In genomic region chr11:101131701-101132100, GRCm38 (mm10) we compare ENCODE assay signal across 8 mouse cellular contexts. TPM values are rescaled to one million over a fixed set of nuclear protein-coding genes. Genes with fewer than 3 reads are reported as not detected.
DNase-seq lines count a peak whose midpoint lies in the region; ATAC-seq and TF ChIP-seq lines count a peak whose summit lies in the region.

No protein-coding gene starts in this region.

- peak; percentile 68 for TF ChIP-seq CTCF in layer of hippocampus, adult 2 months (conservative IDR thresholded peaks at IDR 0.05)

- DNase-seq in cerebellum, adult 11-12 months, result peak; percentile 47
- DNase-seq in layer of hippocampus, adult 2 months (ENCODE audit: low spot score in 2 of 2), result no peak
- no peak for DNase-seq in layer of hippocampus, postnatal 25 days (ENCODE audit: extremely low spot score in 1 of 2, low spot score in 1 of 2)
- DNase-seq in ES-CJ7 (ENCODE audit: low read depth, low spot score), result peak; percentile 93
- DNase-seq in layer of hippocampus, adult 9-11 months, result no peak
- no peak for DNase-seq in ovary, postnatal 10 days (ENCODE audit: low spot score)

- no peak overlapping the region for H3K4me3 ChIP-seq in layer of hippocampus, adult 2 months

- H3K27ac ChIP-seq in layer of hippocampus, adult 2 months, result peak overlapping the region; percentile 65; the same call in 1 of the 2 replicates

- no peak for ATAC-seq in cerebellum, adult (ENCODE audit: insufficient number of reproducible peaks, low FRiP score, low TSS enrichment)
- ATAC-seq in erythroid progenitor cell, adult 5-6 weeks (replicated peaks; ENCODE audit: low FRiP score, poor library complexity, severe bottlenecking), result 0 out of 2 replicates have a peak, but pooled peaks have one; percentile 53

RNA-seq across cellular contexts. Expression of gene Tubg1, which starts 12.0 kb away (rescaled TPM):
- 10 to 100 TPM; 41.7 to 42.6 TPM for total RNA-seq in layer of hippocampus, adult 2 months (2021)
- total RNA-seq in layer of hippocampus, postnatal 25 days (2021), result 10 to 100 TPM; 44.4 to 52.3 TPM
- 29.3 and 38.2 TPM in 2 replicates for total RNA-seq in erythroid progenitor cell, adult 5-6 weeks (2015; ENCODE audit: low replicate concordance)
- 30.8 and 40.7 TPM in 2 replicates for total RNA-seq in erythroid progenitor cell, adult 5-6 weeks (2017; ENCODE audit: low replicate concordance)

RNA-seq across cellular contexts. Expression of gene Retreg3, which starts 12.0 kb away (rescaled TPM):
- 10 to 100 TPM; 55.0 to 56.6 TPM for total RNA-seq in layer of hippocampus, adult 2 months (2021)
- 10 to 100 TPM; 57.3 to 62.6 TPM for total RNA-seq in layer of hippocampus, postnatal 25 days (2021)
- 24.5 and 25.6 TPM in 2 replicates for total RNA-seq in erythroid progenitor cell, adult 5-6 weeks (2015; ENCODE audit: low replicate concordance)
- 38.7 and 57.9 TPM in 2 replicates for total RNA-seq in erythroid progenitor cell, adult 5-6 weeks (2017; ENCODE audit: low replicate concordance)

RNA-seq across cellular contexts. Expression of gene Tubg2, which starts 24.0 kb away (rescaled TPM):
- total RNA-seq in layer of hippocampus, adult 2 months (2021), result 10 to 100 TPM; 40.2 to 44.5 TPM
- 10 to 100 TPM; 44.9 to 47.8 TPM for total RNA-seq in layer of hippocampus, postnatal 25 days (2021)
- total RNA-seq in erythroid progenitor cell, adult 5-6 weeks (2015; ENCODE audit: low replicate concordance), result not detected in 2 replicates
- total RNA-seq in erythroid progenitor cell, adult 5-6 weeks (2017; ENCODE audit: low replicate concordance), result not detected in 2 replicates

RNA-seq across cellular contexts. Expression of gene Psmc3ip, which starts 36.5 kb away (rescaled TPM):
- total RNA-seq in layer of hippocampus, adult 2 months (2021), result 1 to 10 TPM; 4.4 to 4.7 TPM
- total RNA-seq in layer of hippocampus, postnatal 25 days (2021), result 1 to 10 TPM; 3.3 to 4.4 TPM
- 5.9 and 7.9 TPM in 2 replicates for total RNA-seq in erythroid progenitor cell, adult 5-6 weeks (2015; ENCODE audit: low replicate concordance)
- 13.2 and 29.0 TPM in 2 replicates for total RNA-seq in erythroid progenitor cell, adult 5-6 weeks (2017; ENCODE audit: low replicate concordance)

RNA-seq across cellular contexts. Expression of gene Cntnap1, which starts 38.6 kb away (rescaled TPM):
- total RNA-seq in layer of hippocampus, adult 2 months (2021), result 100 to 1,000 TPM; 169 to 171 TPM
- 100 to 1,000 TPM; 158 to 169 TPM for total RNA-seq in layer of hippocampus, postnatal 25 days (2021)
- not detected in 2 replicates for total RNA-seq in erythroid progenitor cell, adult 5-6 weeks (2015; ENCODE audit: low replicate concordance)
- not detected in 2 replicates for total RNA-seq in erythroid progenitor cell, adult 5-6 weeks (2017; ENCODE audit: low replicate concordance)

Comparison
In these comparisons a context has a peak if more than half of its experiments do, and no peak if none do; other contexts are left out.
1. DNase-seq: peak in cerebellum, adult 11-12 months (single experiment) and ES-CJ7 (single experiment); none in layer of hippocampus, adult 2 months (0 of 2), layer of hippocampus, postnatal 25 days (0 of 2), layer of hippocampus, adult 9-11 months (single experiment) and ovary, postnatal 10 days (single experiment).
2. RNA of gene Tubg2, which starts 24.0 kb away (total RNA-seq): 44.9 to 47.8 TPM in layer of hippocampus, postnatal 25 days and 40.2 to 44.5 TPM in layer of hippocampus, adult 2 months; not detected in erythroid progenitor cell, adult 5-6 weeks; every median in the first group is over 10 times any median in the second.